Mouse (Mus musculus) liver, adult 2 months (tissue): Measurements from ENCODE around the gene Map3k6.

Experiments
- CTCF ChIP-seq: fragments of 200-500 bp; IDR thresholded peaks from 2 replicates; pipeline ENCODE4 v1.5.1; 2011; ENCODE audit warnings: low read depth, low read length, control low read depth
- POLR2A ChIP-seq: fragments of 200-500 bp; IDR thresholded peaks from 2 replicates; pipeline ENCODE4 v1.6.1; 2011; ENCODE audit warnings: low read length, control low read depth; ENCODE audit not compliant: insufficient read depth; ENCODE audit errors: extremely low read depth

DNA sequence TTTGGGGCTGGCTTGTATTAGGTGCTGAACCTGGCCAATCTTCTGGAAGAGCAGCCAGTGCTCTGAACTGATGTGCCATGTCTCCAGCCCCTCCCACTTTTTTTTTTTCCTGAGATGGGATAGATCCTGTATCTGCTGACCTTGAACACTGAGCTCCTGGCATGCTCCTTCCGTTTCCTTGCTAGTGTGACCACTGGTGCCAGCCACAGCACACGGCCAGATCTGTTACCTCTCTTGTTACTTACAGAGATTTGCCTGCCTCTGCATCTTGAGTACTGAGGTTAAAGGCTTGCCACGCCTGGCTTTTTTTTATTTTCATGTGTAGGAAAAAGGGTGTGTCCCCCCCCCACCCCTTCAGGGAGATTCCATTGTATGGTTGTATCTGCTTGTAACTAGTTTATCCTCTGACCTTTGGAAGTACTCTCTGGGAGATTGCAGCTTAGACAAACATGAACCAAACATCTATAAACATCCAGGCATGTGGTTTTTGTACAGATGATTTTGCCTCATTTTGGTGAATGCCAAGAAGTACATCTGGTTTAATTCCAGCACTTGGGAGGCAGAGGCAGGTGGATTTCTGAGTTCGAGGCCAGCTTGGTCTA is 46.0 kb downstream of the Map3k6 start:
- TF ChIP-seq CTCF (no peak), POLR2A (no peak)
